Mouse (Mus musculus): ENCODE results near the gene Znrf3.

The Znrf3 gene

GRCm38 (mm10) chr11:5242158-5242557, 202.5 kb downstream of the Znrf3 start:
- DNase-seq (ENCODE audit: extremely low spot score), result no peak

- peak; percentile 79 for DNase-seq (ENCODE audit: extremely low spot score)
Observed at GRCm38 (mm10) chr11:5239706-5240690, 204.6 kb downstream of the Znrf3 start.
